Mouse (Mus musculus): ENCODE data around the gene Uroc1. TPM values are rescaled to one million over a fixed set of nuclear protein-coding genes. Genes with fewer than 3 reads are reported as not detected.

Gene Uroc1
- polyA plus RNA-seq, 2 experiments = 9.6 to 17.5 TPM

DNA sequence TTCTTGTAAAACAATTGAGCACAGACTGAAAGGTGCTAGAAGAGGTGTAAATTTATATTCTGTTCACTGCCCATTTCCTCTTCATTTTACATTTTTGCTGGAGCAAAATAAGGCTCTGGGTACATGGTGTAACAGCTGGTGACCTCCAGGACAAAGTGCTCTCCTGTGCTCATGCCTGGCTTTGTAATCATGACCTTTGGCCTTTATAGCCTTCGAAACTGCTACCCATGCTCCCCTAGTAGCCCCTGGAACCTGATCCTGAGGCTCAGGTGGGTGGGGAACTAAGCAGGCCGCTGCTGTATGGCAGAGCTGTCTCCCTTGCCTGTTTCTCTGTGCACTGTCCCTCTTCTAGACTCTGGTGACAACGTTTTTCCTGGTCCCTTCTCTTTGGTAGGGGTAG, 60.9 kb downstream of the Uroc1 start:
- Histone ChIP-seq H3K4me1 (replicated peaks; ENCODE audit: control insufficient read depth in 2 of 2, insufficient read depth in 2 of 2, low read length in 1 of 2) (no peaks in the 10 kb centered on the region), H3K4me3 (ENCODE audit: insufficient read depth in 1 of 2, low read depth in 2 of 2, low read length in 2 of 2) (no peak overlapping the region), H3K36me3 (replicated peaks; ENCODE audit: control insufficient read depth, insufficient read depth, low read depth) (peaks cover 3% of the 10 kb centered on the region; the same call in 1 of the 2 replicates), H3K27me3 (ENCODE audit: control insufficient read depth, insufficient read depth, low read length) (no peaks in the 10 kb centered on the region), H3K27ac (no peak overlapping the region), H3K9me3 (ENCODE audit: control insufficient read depth, low read length) (no peaks in the 10 kb centered on the region), H3K9ac (replicated peaks) (no peak overlapping the region), H3K4me2 (ENCODE audit: low read depth) (no peak overlapping the region)
- DNase-seq (ENCODE audit: low read depth in 3 of 3, low spot score in 3 of 3) (peak in 1 of 3 experiments; percentile 16), ATAC-seq (ENCODE audit: insufficient read depth) (peak; percentile 55; the same call in 1 of the 2 replicates)
- WGBS (ENCODE audit: insufficient replicate concordance) = 40% methylated on average over 3 of the region's 3 CpGs
- TF ChIP-seq EP300 (IDR thresholded peaks at IDR 0.05; ENCODE audit: low read depth) = no peak
- TF ChIP-seq CTCF (IDR thresholded peaks at IDR 0.05; ENCODE audit: low read depth) = no peak

DNA sequence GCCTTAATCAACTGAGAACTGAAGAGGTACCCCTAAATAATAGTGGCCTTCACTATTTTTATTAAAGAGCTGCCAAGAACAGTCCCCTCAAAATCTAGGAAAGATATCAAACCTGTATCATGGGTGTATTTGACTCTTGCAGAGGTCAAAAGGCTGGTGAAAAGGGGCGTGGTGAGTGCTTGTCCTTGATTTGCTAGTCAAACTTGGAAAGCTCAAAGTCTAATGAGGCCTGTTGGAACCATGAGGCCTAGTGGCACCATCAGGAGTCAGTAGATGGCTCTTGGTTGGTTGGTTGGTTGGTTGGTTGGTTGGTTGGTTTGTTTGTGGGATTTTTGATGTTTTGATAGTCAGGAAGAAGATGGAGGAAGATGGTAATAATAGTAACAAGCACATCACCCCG, 62.7 kb downstream of the Uroc1 start:
- H3K9ac ChIP-seq (replicated peaks) = no peak overlapping the region
- H3K27me3 ChIP-seq (ENCODE audit: control insufficient read depth, insufficient read depth, low read length) = no peaks in the 10 kb centered on the region
- no peak for ATAC-seq (ENCODE audit: insufficient read depth)
- no peaks in the 10 kb centered on the region for H3K4me1 ChIP-seq (replicated peaks; ENCODE audit: control insufficient read depth in 2 of 2, insufficient read depth in 2 of 2, low read length in 1 of 2)
- no peak overlapping the region for H3K4me3 ChIP-seq (ENCODE audit: insufficient read depth in 1 of 2, low read depth in 2 of 2, low read length in 2 of 2)
- H3K27ac ChIP-seq = no peak overlapping the region
- H3K36me3 ChIP-seq (replicated peaks; ENCODE audit: control insufficient read depth, insufficient read depth, low read depth) = peaks cover 3% of the 10 kb centered on the region; the same call in 1 of the 2 replicates
- TF ChIP-seq CTCF (IDR thresholded peaks at IDR 0.05; ENCODE audit: low read depth) (no peak), EP300 (IDR thresholded peaks at IDR 0.05; ENCODE audit: low read depth) (no peak)
- H3K4me2 ChIP-seq (ENCODE audit: low read depth) = no peak overlapping the region
- no peaks in the 10 kb centered on the region for H3K9me3 ChIP-seq (ENCODE audit: control insufficient read depth, low read length)
- DNase-seq (ENCODE audit: low read depth in 3 of 3, low spot score in 3 of 3) = no peak
- WGBS (ENCODE audit: insufficient replicate concordance) = 66% methylated on average over 2 of the region's 2 CpGs

DNA sequence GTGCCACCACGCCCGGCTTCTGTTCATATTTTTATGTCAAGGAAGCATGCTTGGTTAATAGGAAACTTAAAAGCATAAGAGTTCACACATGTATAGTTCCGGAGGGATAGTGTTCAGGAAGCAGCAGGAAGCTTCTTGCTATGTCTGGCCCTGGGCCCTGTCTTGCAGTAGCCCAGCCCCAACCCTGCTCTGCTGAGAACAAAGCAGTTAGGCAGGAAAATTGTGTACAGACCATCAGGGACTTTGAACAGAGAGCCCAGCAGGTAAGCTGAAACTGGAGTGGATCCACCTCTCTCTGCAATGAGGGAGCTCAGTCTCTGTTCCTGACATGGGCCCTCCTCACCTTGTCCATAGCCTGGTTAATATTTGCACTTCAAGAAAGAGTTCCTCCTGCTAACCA, 64.2 kb downstream of the Uroc1 start:
- Histone ChIP-seq H3K27ac (no peak overlapping the region), H3K9me3 (ENCODE audit: control insufficient read depth, low read length) (no peaks in the 10 kb centered on the region), H3K4me2 (ENCODE audit: low read depth) (no peak overlapping the region), H3K27me3 (ENCODE audit: control insufficient read depth, insufficient read depth, low read length) (no peaks in the 10 kb centered on the region), H3K4me3 (ENCODE audit: insufficient read depth in 1 of 2, low read depth in 2 of 2, low read length in 2 of 2) (no peak overlapping the region), H3K36me3 (replicated peaks; ENCODE audit: control insufficient read depth, insufficient read depth, low read depth) (no peaks in the 10 kb centered on the region; the same call in 1 of the 2 replicates), H3K4me1 (replicated peaks; ENCODE audit: control insufficient read depth in 2 of 2, insufficient read depth in 2 of 2, low read length in 1 of 2) (no peaks in the 10 kb centered on the region), H3K9ac (replicated peaks) (no peak overlapping the region)
- ATAC-seq (ENCODE audit: insufficient read depth) (no peak), DNase-seq (ENCODE audit: low read depth in 3 of 3, low spot score in 3 of 3) (no peak)
- 77% methylated on average over 3 of the region's 3 CpGs for WGBS (ENCODE audit: insufficient replicate concordance)
- no peak for TF ChIP-seq EP300 (IDR thresholded peaks at IDR 0.05; ENCODE audit: low read depth)
- TF ChIP-seq CTCF (IDR thresholded peaks at IDR 0.05; ENCODE audit: low read depth) = no peak

DNA sequence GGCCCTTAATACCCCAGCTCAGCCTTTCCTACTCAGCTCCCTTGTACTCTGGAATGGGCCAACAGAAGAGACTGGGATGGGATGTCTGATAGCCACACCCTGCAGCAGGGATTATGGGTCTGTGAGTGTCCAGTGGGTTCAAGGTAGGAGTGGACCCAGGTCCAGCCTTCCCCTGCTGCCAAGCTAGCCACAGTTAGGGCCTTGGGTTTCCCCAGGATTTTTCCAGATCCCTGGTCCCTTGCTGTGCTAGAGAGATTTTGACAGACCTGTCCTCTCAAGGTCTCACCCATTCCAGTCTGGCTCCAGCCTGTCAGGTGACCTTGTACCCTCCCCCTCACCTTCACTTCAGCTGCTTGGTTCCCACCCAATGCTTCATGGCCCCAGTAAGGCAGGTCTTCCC, 75.5 kb downstream of the Uroc1 start:
- TF ChIP-seq CTCF (IDR thresholded peaks at IDR 0.05; ENCODE audit: low read depth) (no peak), EP300 (IDR thresholded peaks at IDR 0.05; ENCODE audit: low read depth) (no peak)
- H3K9ac ChIP-seq (replicated peaks) = no peak overlapping the region
- ATAC-seq (ENCODE audit: insufficient read depth) = no peak
- H3K9me3 ChIP-seq (ENCODE audit: control insufficient read depth, low read length) = no peaks in the 10 kb centered on the region
- no peak for DNase-seq (ENCODE audit: low read depth in 3 of 3, low spot score in 3 of 3)
- H3K27me3 ChIP-seq (ENCODE audit: control insufficient read depth, insufficient read depth, low read length) = no peaks in the 10 kb centered on the region
- H3K4me2 ChIP-seq (ENCODE audit: low read depth) = no peak overlapping the region
- no peaks in the 10 kb centered on the region; the same call in 1 of the 2 replicates for H3K36me3 ChIP-seq (replicated peaks; ENCODE audit: control insufficient read depth, insufficient read depth, low read depth)
- H3K4me1 ChIP-seq (replicated peaks; ENCODE audit: control insufficient read depth in 2 of 2, insufficient read depth in 2 of 2, low read length in 1 of 2) = no peaks in the 10 kb centered on the region
- H3K4me3 ChIP-seq (ENCODE audit: insufficient read depth in 1 of 2, low read depth in 2 of 2, low read length in 2 of 2) = no peak overlapping the region
- no peak overlapping the region for H3K27ac ChIP-seq

DNA sequence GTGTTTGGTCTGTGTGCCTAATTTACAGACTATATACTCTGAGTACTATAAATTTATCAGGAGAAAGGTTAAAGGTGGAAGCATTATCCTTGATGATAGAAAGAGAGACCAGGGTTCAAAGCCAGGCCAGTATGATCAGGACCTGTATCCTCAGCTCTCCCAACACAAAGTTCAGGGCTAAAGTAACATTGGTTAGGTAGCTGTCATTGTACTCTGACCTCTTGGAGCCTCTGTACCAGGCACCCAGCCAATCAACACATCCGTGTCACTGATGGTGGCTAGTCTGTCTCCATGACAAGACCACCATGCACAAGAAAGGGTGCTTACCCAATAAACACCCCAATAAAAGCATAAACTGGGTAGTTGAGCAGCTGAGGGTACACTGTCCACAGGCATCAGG, 77.9 kb downstream of the Uroc1 start:
- no peak for DNase-seq (ENCODE audit: low read depth in 3 of 3, low spot score in 3 of 3)
- Histone ChIP-seq H3K27me3 (ENCODE audit: control insufficient read depth, insufficient read depth, low read length) (no peaks in the 10 kb centered on the region), H3K9me3 (ENCODE audit: control insufficient read depth, low read length) (no peaks in the 10 kb centered on the region), H3K27ac (no peak overlapping the region), H3K4me3 (ENCODE audit: insufficient read depth in 1 of 2, low read depth in 2 of 2, low read length in 2 of 2) (no peak overlapping the region), H3K36me3 (replicated peaks; ENCODE audit: control insufficient read depth, insufficient read depth, low read depth) (no peaks in the 10 kb centered on the region), H3K4me2 (ENCODE audit: low read depth) (no peak overlapping the region), H3K4me1 (replicated peaks; ENCODE audit: control insufficient read depth in 2 of 2, insufficient read depth in 2 of 2, low read length in 1 of 2) (no peaks in the 10 kb centered on the region), H3K9ac (replicated peaks) (no peak overlapping the region)
- TF ChIP-seq EP300 (IDR thresholded peaks at IDR 0.05; ENCODE audit: low read depth) = no peak
- TF ChIP-seq CTCF (IDR thresholded peaks at IDR 0.05; ENCODE audit: low read depth) = no peak
- no peak for ATAC-seq (ENCODE audit: insufficient read depth)
- WGBS (ENCODE audit: insufficient replicate concordance) = 32% methylated on average over 1 of the region's 1 CpGs

Measured in liver, embryonic 14.5 days (tissue).